Mouse (Mus musculus) lung, adult 2 months (tissue): ENCODE measurements around the gene Gpnmb.

ENCODE experiments used
- CTCF ChIP-seq: fragments of 200-500 bp; IDR thresholded peaks from 2 replicates; pipeline ENCODE4 v1.5.1; 2011; ENCODE audit warnings: mild to moderate bottlenecking, low read length, control low read depth; ENCODE audit not compliant: insufficient read depth
- POLR2A ChIP-seq: fragments of 200-500 bp; IDR thresholded peaks from 2 replicates; pipeline ENCODE4 v1.6.1; 2011; ENCODE audit warnings: low read depth, mild to moderate bottlenecking, control low read depth, low read length, borderline replicate concordance; ENCODE audit errors: extremely low read depth

GRCm38 (mm10) chr6:49046502-49046901, 10.2 kb downstream of the Gpnmb start:
- no peak for TF ChIP-seq CTCF
- TF ChIP-seq POLR2A: no peak
